Mouse (Mus musculus) thymus, adult 2 months (tissue): Measurements from ENCODE around the gene Sox14.

ENCODE experiments used
- CTCF ChIP-seq: fragments of 200-500 bp; IDR thresholded peaks from 2 replicates; pipeline ENCODE4 v1.5.1; 2012; ENCODE audit warnings: mild to moderate bottlenecking, control low read depth, low read length, moderate library complexity, borderline replicate concordance; ENCODE audit not compliant: control insufficient read depth, poor library complexity, insufficient read depth; ENCODE audit errors: extremely low read depth
- POLR2A ChIP-seq: fragments of 200-500 bp; IDR thresholded peaks from 2 replicates; pipeline ENCODE4 v1.6.1; 2012; ENCODE audit warnings: mild to moderate bottlenecking, low read length, control low read depth, moderate library complexity; ENCODE audit not compliant: control insufficient read depth, poor library complexity, insufficient read depth; ENCODE audit errors: extremely low read depth

- no peak for TF ChIP-seq POLR2A
- TF ChIP-seq CTCF = no peak
These were observed 1.1 kb upstream of the Sox14 start for GRCm38 (mm10) chr9:99877056-99877546.
